In the genomic region with DNA sequence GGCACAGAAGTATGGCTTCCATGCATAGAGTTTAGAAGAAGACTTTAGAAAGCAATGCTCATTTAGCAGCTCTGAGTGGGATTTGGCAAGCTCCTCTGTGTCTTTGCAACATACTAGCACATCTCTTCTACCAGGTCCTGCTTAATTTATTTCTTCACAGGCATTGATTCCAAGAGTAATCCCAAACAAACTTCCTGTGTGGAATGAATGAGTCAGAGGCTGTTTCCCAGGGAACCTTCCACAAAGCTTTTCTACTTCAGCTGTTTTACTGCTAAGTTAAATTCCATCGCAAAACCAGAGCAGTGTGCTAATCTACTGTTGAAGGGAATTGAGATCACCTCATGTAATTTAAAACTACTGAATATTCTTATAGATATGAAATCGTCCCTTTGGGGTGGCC, we compare ENCODE assay signal across 22 mouse cellular contexts.
A peak's percentile ranks its signal among the peaks of the same experiment; 100 is the strongest.
DNase-seq lines count a peak whose midpoint lies in the region; ATAC-seq and TF ChIP-seq lines count a peak whose summit lies in the region.
"Had no signal": no experiment of that assay in that cellular context is flagged by ENCODE, and none has a peak within 500 bp of the region (broad histone marks: within the 10 kb centered on the region; RNA-seq: fewer than 3 reads in every experiment).

No protein-coding gene starts in this region.

- no peak for TF ChIP-seq EP300 in heart, postnatal 0 days (IDR thresholded peaks at IDR 0.05; ENCODE audit: low read depth)
- no peak for TF ChIP-seq EP300 in heart, adult 2 months (IDR thresholded peaks at IDR 0.05; ENCODE audit: insufficient read depth, low read depth, low read length)

- H3K9ac ChIP-seq in forebrain, embryonic 14.5 days (ENCODE audit: low read length): no peak overlapping the region
- no peak overlapping the region for H3K9ac ChIP-seq in heart, postnatal 0 days (replicated peaks; ENCODE audit: low read depth, low read length)
- H3K9ac ChIP-seq in heart, adult 2 months (ENCODE audit: low read depth, low read length): no peak overlapping the region
- H3K9ac ChIP-seq in midbrain, embryonic 14.5 days (replicated peaks; ENCODE audit: low read length): no peak overlapping the region
- H3K9ac ChIP-seq in midbrain, embryonic 15.5 days: no peak overlapping the region
- H3K9ac ChIP-seq: limb, embryonic 15.5 days; liver, embryonic 15.5 days; midbrain, embryonic 12.5 days; neural tube, embryonic 15.5 days had no signal

- no peak for TF ChIP-seq CTCF in heart, postnatal 0 days (IDR thresholded peaks at IDR 0.05; ENCODE audit: low read depth)
- TF ChIP-seq CTCF in heart, adult 2 months (IDR thresholded peaks at IDR 0.05): no peak
- TF ChIP-seq CTCF in brain, embryonic 14.5 days (IDR thresholded peaks at IDR 0.05; ENCODE audit: borderline replicate concordance, extremely low read depth, insufficient read depth, insufficient read length): no peak

- no peaks in the 10 kb centered on the region for H3K4me1 ChIP-seq in forebrain, embryonic 14.5 days (ENCODE audit: control insufficient read depth, insufficient read depth, low read length)
- H3K4me1 ChIP-seq in forebrain, embryonic 10.5 days: peaks cover 7% of the 10 kb centered on the region; the same call in 1 of the 2 replicates
- no peaks in the 10 kb centered on the region for H3K4me1 ChIP-seq in heart, postnatal 0 days (ENCODE audit: control insufficient read depth, insufficient read depth)
- no peaks in the 10 kb centered on the region for H3K4me1 ChIP-seq in heart, adult 2 months (ENCODE audit: control insufficient read depth, insufficient read depth, low read length)
- H3K4me1 ChIP-seq in midbrain, embryonic 14.5 days (ENCODE audit: control insufficient read depth, insufficient read depth, low read length): no peaks in the 10 kb centered on the region
- H3K4me1 ChIP-seq in midbrain, embryonic 15.5 days: no peaks in the 10 kb centered on the region
- H3K4me1 ChIP-seq: limb, embryonic 15.5 days; liver, embryonic 15.5 days; midbrain, embryonic 12.5 days; neural tube, embryonic 15.5 days had no signal

- intact Hi-C loops in heart, adult 2 months (cut with DNase I): no loop called here

- no peaks in the 10 kb centered on the region for H3K36me3 ChIP-seq in forebrain, embryonic 14.5 days (ENCODE audit: control insufficient read depth, insufficient read depth, low read length)
- no peaks in the 10 kb centered on the region for H3K36me3 ChIP-seq in forebrain, embryonic 10.5 days (replicated peaks)
- H3K36me3 ChIP-seq in heart, postnatal 0 days (replicated peaks; ENCODE audit: control insufficient read depth, insufficient read depth, low read length): no peaks in the 10 kb centered on the region
- H3K36me3 ChIP-seq in heart, adult 2 months (ENCODE audit: control insufficient read depth, insufficient read depth, low read length): no peaks in the 10 kb centered on the region
- no peaks in the 10 kb centered on the region for H3K36me3 ChIP-seq in midbrain, embryonic 14.5 days (ENCODE audit: control insufficient read depth, insufficient read depth, low read length)
- no peaks in the 10 kb centered on the region for H3K36me3 ChIP-seq in midbrain, embryonic 15.5 days (replicated peaks)
- H3K36me3 ChIP-seq: limb, embryonic 15.5 days; liver, embryonic 15.5 days; midbrain, embryonic 12.5 days; neural tube, embryonic 15.5 days had no signal

- no peak overlapping the region for H3K4me2 ChIP-seq in forebrain, embryonic 14.5 days (ENCODE audit: low read length)
- H3K4me2 ChIP-seq in heart, postnatal 0 days (ENCODE audit: low read depth, low read length): no peak overlapping the region
- no peak overlapping the region for H3K4me2 ChIP-seq in midbrain, embryonic 14.5 days (ENCODE audit: low read length)
- H3K4me2 ChIP-seq in midbrain, embryonic 15.5 days: no peak overlapping the region
- H3K4me2 ChIP-seq: limb, embryonic 15.5 days; liver, embryonic 15.5 days; midbrain, embryonic 12.5 days; neural tube, embryonic 15.5 days had no signal

- peak; percentile 44 for DNase-seq in forebrain, embryonic 14.5 days (ENCODE audit: low spot score)
- no peak for DNase-seq in forebrain, embryonic 10.5 days (ENCODE audit: extremely low spot score, low spot score)
- peak; percentile 26 for DNase-seq in heart, postnatal 0 days (ENCODE audit: low spot score)
- DNase-seq in heart, adult 2 months: no peak
- peak; percentile 13 for DNase-seq in midbrain, embryonic 14.5 days
- DNase-seq in brain, embryonic 14.5 days (ENCODE audit: low read depth): peak; percentile 65
- no peak for DNase-seq in spleen, postnatal 36 days (ENCODE audit: low spot score in 2 of 2)
- DNase-seq: adrenal gland, adult 2 months; B cell, adult 2 months; cerebellum, adult 9-11 months; gastrocnemius, postnatal 25 days; kidney, adult 18-20 months; kidney, postnatal 14 days; layer of hippocampus, postnatal 36 days; thymus, postnatal 14 days had no signal

- TF ChIP-seq POLR2A in heart, adult 2 months (IDR thresholded peaks at IDR 0.05; ENCODE audit: insufficient read depth, low read depth, low read length): no peak
- no peak for TF ChIP-seq POLR2A in brain, embryonic 14.5 days (IDR thresholded peaks at IDR 0.05; ENCODE audit: borderline replicate concordance, extremely low read depth, insufficient read depth, insufficient read length, poor library complexity, severe bottlenecking)

- no peaks in the 10 kb centered on the region for H3K9me3 ChIP-seq in forebrain, embryonic 14.5 days (replicated peaks; ENCODE audit: control insufficient read depth, low read length)
- H3K9me3 ChIP-seq in forebrain, embryonic 10.5 days: no peaks in the 10 kb centered on the region
- H3K9me3 ChIP-seq in heart, postnatal 0 days (replicated peaks; ENCODE audit: control insufficient read depth, low read length): no peaks in the 10 kb centered on the region
- no peaks in the 10 kb centered on the region for H3K9me3 ChIP-seq in midbrain, embryonic 14.5 days (ENCODE audit: control insufficient read depth, low read length)
- H3K9me3 ChIP-seq in midbrain, embryonic 15.5 days: no peaks in the 10 kb centered on the region
- H3K9me3 ChIP-seq: limb, embryonic 15.5 days; liver, embryonic 15.5 days; midbrain, embryonic 12.5 days; neural tube, embryonic 15.5 days had no signal

- WGBS in forebrain, embryonic 14.5 days: 59% methylated on average over 2 of the region's 2 CpGs
- 67% methylated on average over 2 of the region's 2 CpGs for WGBS in forebrain, embryonic 10.5 days
- WGBS in heart, postnatal 0 days: 44% methylated on average over 2 of the region's 2 CpGs
- 36% methylated on average over 2 of the region's 2 CpGs for WGBS in heart, adult 2 months
- WGBS in midbrain, embryonic 14.5 days: 60% methylated on average over 2 of the region's 2 CpGs
- WGBS in midbrain, embryonic 15.5 days: 45% methylated on average over 2 of the region's 2 CpGs

- H3K27me3 ChIP-seq in forebrain, embryonic 14.5 days (replicated peaks; ENCODE audit: control insufficient read depth, insufficient read depth, low read length): no peaks in the 10 kb centered on the region
- H3K27me3 ChIP-seq in forebrain, embryonic 10.5 days (ENCODE audit: poor library complexity, severe bottlenecking): no peaks in the 10 kb centered on the region
- H3K27me3 ChIP-seq in heart, postnatal 0 days (ENCODE audit: control insufficient read depth, insufficient read depth, low read length): no peaks in the 10 kb centered on the region
- no peaks in the 10 kb centered on the region for H3K27me3 ChIP-seq in heart, adult 2 months (ENCODE audit: control insufficient read depth, insufficient read depth, low read length)
- H3K27me3 ChIP-seq in midbrain, embryonic 14.5 days (ENCODE audit: control insufficient read depth, insufficient read depth, low read length): no peaks in the 10 kb centered on the region
- H3K27me3 ChIP-seq in midbrain, embryonic 15.5 days (replicated peaks): no peaks in the 10 kb centered on the region
- H3K27me3 ChIP-seq: limb, embryonic 15.5 days; liver, embryonic 15.5 days; midbrain, embryonic 12.5 days; neural tube, embryonic 15.5 days had no signal

- peak; percentile 37; the same call in 1 of the 2 replicates for ATAC-seq in forebrain, embryonic 14.5 days
- ATAC-seq in heart, postnatal 0 days (ENCODE audit: insufficient read depth, low read depth): no peak
- no peak for ATAC-seq in midbrain, embryonic 14.5 days (ENCODE audit: low FRiP score, low TSS enrichment)
- no peak for ATAC-seq in midbrain, embryonic 15.5 days (replicated peaks)

- H3K79me2 ChIP-seq in heart, adult 2 months (replicated peaks; ENCODE audit: control insufficient read depth, insufficient read depth, low read length): no peaks in the 10 kb centered on the region

- H3K27ac ChIP-seq in forebrain, embryonic 14.5 days (ENCODE audit: low read depth, low read length): no peak overlapping the region
- no peak overlapping the region for H3K27ac ChIP-seq in forebrain, embryonic 10.5 days
- H3K27ac ChIP-seq in heart, postnatal 0 days (ENCODE audit: low read depth): no peak overlapping the region
- H3K27ac ChIP-seq in heart, adult 2 months: no peak overlapping the region
- no peak overlapping the region for H3K27ac ChIP-seq in midbrain, embryonic 14.5 days (replicated peaks; ENCODE audit: low read depth, low read length)
- H3K27ac ChIP-seq in midbrain, embryonic 15.5 days: no peak overlapping the region
- H3K27ac ChIP-seq: layer of hippocampus, adult 2 months; limb, embryonic 15.5 days; liver, embryonic 15.5 days; midbrain, embryonic 12.5 days; neural tube, embryonic 15.5 days; stomach, postnatal 0 days had no signal

- H3K4me3 ChIP-seq in forebrain, embryonic 14.5 days (ENCODE audit: low read depth, low read length): no peak overlapping the region
- H3K4me3 ChIP-seq in forebrain, embryonic 10.5 days: no peak overlapping the region
- H3K4me3 ChIP-seq in heart, postnatal 0 days (ENCODE audit: low read depth, low read length): no peak overlapping the region
- no peak overlapping the region for H3K4me3 ChIP-seq in heart, adult 2 months
- no peak overlapping the region for H3K4me3 ChIP-seq in midbrain, embryonic 14.5 days (replicated peaks; ENCODE audit: low read depth, low read length)
- no peak overlapping the region for H3K4me3 ChIP-seq in midbrain, embryonic 15.5 days
- H3K4me3 ChIP-seq: layer of hippocampus, adult 2 months; limb, embryonic 15.5 days; liver, embryonic 15.5 days; midbrain, embryonic 12.5 days; neural tube, embryonic 15.5 days had no signal

Comparison
In these comparisons a context has a peak if more than half of its experiments do, and no peak if none do; other contexts are left out.
1. DNase-seq: peak in forebrain, embryonic 14.5 days (single experiment), heart, postnatal 0 days (single experiment), midbrain, embryonic 14.5 days (single experiment) and brain, embryonic 14.5 days (single experiment); none in forebrain, embryonic 10.5 days (single experiment), heart, adult 2 months (0 of 2) and spleen, postnatal 36 days (0 of 2).